Mouse (Mus musculus): ENCODE measurements at regions not wholly inside any gene's neighbourhood (a gene's known extent, or its start where the extent isn't known, plus 50 kb on each side); places are given as distances from the start of the nearest gene placed in this dataset.

DNA sequence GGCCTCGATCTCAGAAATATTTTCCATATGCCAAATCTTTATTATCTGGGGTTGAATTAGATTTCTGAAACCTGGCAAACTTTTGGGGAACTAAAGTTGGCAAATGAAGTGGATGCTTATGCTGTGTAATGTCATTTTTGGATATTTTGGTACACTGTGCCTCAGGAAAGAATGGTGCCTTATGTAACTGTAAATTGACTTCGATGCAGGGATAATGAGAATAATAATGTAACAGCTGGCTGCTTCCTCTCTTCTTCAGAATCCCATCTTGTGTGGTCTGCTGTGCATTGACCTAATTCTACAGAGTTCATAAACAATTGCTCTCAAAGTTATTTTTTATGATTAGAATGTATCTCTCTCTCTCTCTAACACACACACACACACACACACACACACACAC, 545.6 kb downstream of the Tfap2b start:
- WGBS = 76% methylated on average over 2 of the region's 2 CpGs
- H3K36me3 ChIP-seq (ENCODE audit: control insufficient read depth, insufficient read depth, low read length) = no peaks in the 10 kb centered on the region

DNA sequence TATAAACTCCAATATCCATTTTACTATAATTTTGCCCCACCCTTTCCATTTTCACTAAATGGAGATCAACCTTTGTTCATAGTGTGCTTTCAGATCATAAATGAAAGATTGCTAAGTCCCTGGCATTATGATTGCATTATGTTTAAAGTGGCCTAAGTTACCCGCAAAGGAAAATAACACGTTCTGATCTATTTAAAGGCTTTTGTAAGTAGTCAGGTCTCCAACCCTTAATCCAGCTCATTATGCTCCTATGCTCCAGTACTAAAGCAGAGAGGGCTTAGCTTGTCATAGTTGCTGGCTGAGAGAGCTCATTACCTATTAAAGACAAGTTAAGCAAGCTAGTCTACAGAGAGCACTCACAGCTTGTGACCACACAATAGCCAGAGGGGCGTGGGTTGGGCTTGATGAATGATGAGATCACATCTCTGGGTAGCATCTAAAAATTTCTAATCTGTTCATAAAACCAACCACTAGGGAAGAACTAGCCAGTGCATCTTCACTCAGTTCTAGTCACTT, 549.3 kb downstream of the Tfap2b start:
- Histone ChIP-seq H3K4me1 (replicated peaks; ENCODE audit: control insufficient read depth, insufficient read depth, low read length) (no peaks in the 10 kb centered on the region), H3K9me3 (ENCODE audit: control insufficient read depth, low read length) (no peaks in the 10 kb centered on the region), H3K4me2 (ENCODE audit: low read length) (no peak overlapping the region), H3K36me3 (ENCODE audit: control insufficient read depth, insufficient read depth, low read length) (no peaks in the 10 kb centered on the region), H3K9ac (ENCODE audit: low read length) (no peak overlapping the region), H3K4me3 (ENCODE audit: low read depth, low read length) (no peak overlapping the region), H3K27me3 (replicated peaks; ENCODE audit: control insufficient read depth, insufficient read depth, low read length) (no peaks in the 10 kb centered on the region), H3K27ac (ENCODE audit: low read depth) (no peak overlapping the region)
- ATAC-seq (replicated peaks; ENCODE audit: low FRiP score, low TSS enrichment, low read depth) (no peak), DNase-seq (ENCODE audit: low spot score) (no peak)
- 82% methylated on average over 3 of the region's 3 CpGs for WGBS

More for the DNA sequence above, 545.6 kb downstream of the Tfap2b start:
- ATAC-seq (replicated peaks; ENCODE audit: low FRiP score, low TSS enrichment, low read depth) (no peak), DNase-seq (ENCODE audit: low spot score) (no peak)
- Histone ChIP-seq H3K27ac (ENCODE audit: low read depth) (no peak overlapping the region), H3K9ac (ENCODE audit: low read length) (no peak overlapping the region), H3K4me3 (ENCODE audit: low read depth, low read length) (no peak overlapping the region), H3K9me3 (ENCODE audit: control insufficient read depth, low read length) (no peaks in the 10 kb centered on the region), H3K4me1 (replicated peaks; ENCODE audit: control insufficient read depth, insufficient read depth, low read length) (no peaks in the 10 kb centered on the region), H3K4me2 (ENCODE audit: low read length) (no peak overlapping the region), H3K27me3 (replicated peaks; ENCODE audit: control insufficient read depth, insufficient read depth, low read length) (no peaks in the 10 kb centered on the region)

DNA sequence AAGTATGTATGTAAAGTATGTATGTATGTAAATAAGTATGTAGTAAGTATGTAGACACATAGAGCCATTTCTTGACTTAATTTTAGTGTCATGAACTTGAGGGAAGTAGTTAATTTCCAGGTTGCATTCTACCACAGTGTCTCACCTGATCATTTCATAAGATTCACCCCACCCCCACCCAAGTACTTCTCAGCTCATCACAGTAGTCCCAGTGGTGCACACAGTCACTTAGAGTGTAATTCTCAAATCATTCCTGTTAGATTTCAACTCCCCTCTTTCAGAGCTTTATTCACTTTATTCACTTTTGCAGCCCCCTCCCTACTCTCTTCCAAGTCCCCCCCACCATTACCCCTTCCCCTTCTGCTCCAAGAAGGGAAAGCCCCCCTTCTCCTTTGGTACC, 558.2 kb downstream of the Tfap2b start:
- H3K4me1 ChIP-seq (replicated peaks; ENCODE audit: control insufficient read depth, insufficient read depth, low read length) = no peaks in the 10 kb centered on the region
- H3K9ac ChIP-seq (ENCODE audit: low read length) = no peak overlapping the region
- ATAC-seq (replicated peaks; ENCODE audit: low FRiP score, low TSS enrichment, low read depth) = no peak
- no peak overlapping the region for H3K4me3 ChIP-seq (ENCODE audit: low read depth, low read length)
- no peak for DNase-seq (ENCODE audit: low spot score)
- no peak overlapping the region for H3K27ac ChIP-seq (ENCODE audit: low read depth)
- H3K27me3 ChIP-seq (replicated peaks; ENCODE audit: control insufficient read depth, insufficient read depth, low read length) = no peaks in the 10 kb centered on the region
- no peaks in the 10 kb centered on the region for H3K36me3 ChIP-seq (ENCODE audit: control insufficient read depth, insufficient read depth, low read length)
- no peak overlapping the region for H3K4me2 ChIP-seq (ENCODE audit: low read length)
- no peaks in the 10 kb centered on the region for H3K9me3 ChIP-seq (ENCODE audit: control insufficient read depth, low read length)

- H3K27ac ChIP-seq (ENCODE audit: low read depth) = no peak overlapping the region
- H3K9me3 ChIP-seq (ENCODE audit: control insufficient read depth, low read length) = no peaks in the 10 kb centered on the region
- H3K4me1 ChIP-seq (replicated peaks; ENCODE audit: control insufficient read depth, insufficient read depth, low read length) = no peaks in the 10 kb centered on the region
- no peaks in the 10 kb centered on the region for H3K36me3 ChIP-seq (ENCODE audit: control insufficient read depth, insufficient read depth, low read length)
- no peak overlapping the region for H3K4me2 ChIP-seq (ENCODE audit: low read length)
- ATAC-seq (replicated peaks; ENCODE audit: low FRiP score, low TSS enrichment, low read depth) (no peak), DNase-seq (ENCODE audit: low spot score) (no peak)
- no peak overlapping the region for H3K9ac ChIP-seq (ENCODE audit: low read length)
- H3K27me3 ChIP-seq (replicated peaks; ENCODE audit: control insufficient read depth, insufficient read depth, low read length) = no peaks in the 10 kb centered on the region
- no peak overlapping the region for H3K4me3 ChIP-seq (ENCODE audit: low read depth, low read length)
Observed at GRCm38 (mm10) chr1:19772266-19772665, 563.6 kb downstream of the Tfap2b start.

DNA sequence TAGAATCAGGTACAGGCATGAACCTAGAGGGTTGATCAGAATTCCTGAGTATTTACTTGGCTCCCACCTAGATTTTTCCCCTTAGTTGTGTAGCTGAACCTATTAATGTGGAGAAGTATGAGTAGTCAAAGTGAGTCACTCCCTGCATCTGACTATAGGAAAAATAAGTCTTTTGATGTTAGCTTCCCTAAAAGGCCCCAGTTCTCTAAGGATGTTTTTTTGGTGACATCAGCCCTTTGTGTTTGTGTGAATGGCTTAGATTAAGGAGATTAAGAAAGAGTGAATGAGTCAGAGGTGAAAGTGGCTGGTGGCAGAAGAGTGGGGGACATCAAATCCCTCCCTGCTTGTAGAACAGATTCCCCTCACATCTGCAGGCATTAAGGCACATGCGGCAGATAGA, 565.8 kb downstream of the Tfap2b start:
- H3K27me3 ChIP-seq (replicated peaks; ENCODE audit: control insufficient read depth, insufficient read depth, low read length) = no peaks in the 10 kb centered on the region
- DNase-seq (ENCODE audit: low spot score) (no peak), ATAC-seq (replicated peaks; ENCODE audit: low FRiP score, low TSS enrichment, low read depth) (no peak)
- no peak overlapping the region for H3K9ac ChIP-seq (ENCODE audit: low read length)
- no peaks in the 10 kb centered on the region for H3K9me3 ChIP-seq (ENCODE audit: control insufficient read depth, low read length)
- no peaks in the 10 kb centered on the region for H3K36me3 ChIP-seq (ENCODE audit: control insufficient read depth, insufficient read depth, low read length)
- WGBS = 81% methylated on average over 1 of the region's 1 CpGs
- no peak overlapping the region for H3K4me2 ChIP-seq (ENCODE audit: low read length)
- no peak overlapping the region for H3K27ac ChIP-seq (ENCODE audit: low read depth)
- H3K4me3 ChIP-seq (ENCODE audit: low read depth, low read length) = no peak overlapping the region
- H3K4me1 ChIP-seq (replicated peaks; ENCODE audit: control insufficient read depth, insufficient read depth, low read length) = no peaks in the 10 kb centered on the region

GRCm38 (mm10) chr1:19777542-19777941, 568.8 kb downstream of the Tfap2b start:
- H3K9me3 ChIP-seq (ENCODE audit: control insufficient read depth, low read length) = no peaks in the 10 kb centered on the region
- no peak overlapping the region for H3K27ac ChIP-seq (ENCODE audit: low read depth)
- H3K9ac ChIP-seq (ENCODE audit: low read length) = no peak overlapping the region
- no peaks in the 10 kb centered on the region for H3K27me3 ChIP-seq (replicated peaks; ENCODE audit: control insufficient read depth, insufficient read depth, low read length)
- no peak overlapping the region for H3K4me2 ChIP-seq (ENCODE audit: low read length)
- 65% methylated on average over 1 of the region's 1 CpGs for WGBS
- H3K4me1 ChIP-seq (replicated peaks; ENCODE audit: control insufficient read depth, insufficient read depth, low read length) = no peaks in the 10 kb centered on the region
- DNase-seq (ENCODE audit: low spot score) (no peak), ATAC-seq (replicated peaks; ENCODE audit: low FRiP score, low TSS enrichment, low read depth) (no peak)
- H3K36me3 ChIP-seq (ENCODE audit: control insufficient read depth, insufficient read depth, low read length) = no peaks in the 10 kb centered on the region
- no peak overlapping the region for H3K4me3 ChIP-seq (ENCODE audit: low read depth, low read length)

DNA sequence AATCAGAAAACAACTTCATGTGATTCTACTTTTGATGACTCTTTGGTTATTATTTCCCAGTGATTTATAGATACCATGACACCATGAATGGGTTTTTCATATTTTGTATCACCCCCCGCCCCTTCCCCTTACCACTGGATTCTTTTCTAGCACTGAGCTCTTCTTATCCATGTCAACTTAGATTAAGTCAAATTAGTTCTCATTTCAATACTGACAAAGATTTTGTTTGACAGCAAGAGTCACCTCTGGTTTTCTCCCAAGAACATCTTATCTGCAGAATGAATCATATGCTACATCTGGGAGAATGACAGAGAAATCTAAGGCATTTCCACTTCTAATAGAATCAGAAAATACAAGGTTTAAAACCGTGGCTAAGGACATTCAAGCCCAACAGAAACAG, 578.3 kb downstream of the Tfap2b start:
- H3K9ac ChIP-seq (ENCODE audit: low read length) = no peak overlapping the region
- WGBS = 81% methylated on average over 2 of the region's 2 CpGs
- H3K4me1 ChIP-seq (replicated peaks; ENCODE audit: control insufficient read depth, insufficient read depth, low read length) = no peaks in the 10 kb centered on the region
- DNase-seq (ENCODE audit: low spot score) = no peak
- H3K27ac ChIP-seq (ENCODE audit: low read depth) = no peak overlapping the region
- H3K9me3 ChIP-seq (ENCODE audit: control insufficient read depth, low read length) = no peaks in the 10 kb centered on the region
- no peaks in the 10 kb centered on the region for H3K27me3 ChIP-seq (replicated peaks; ENCODE audit: control insufficient read depth, insufficient read depth, low read length)
- ATAC-seq (replicated peaks; ENCODE audit: low FRiP score, low TSS enrichment, low read depth) = no peak
- H3K36me3 ChIP-seq (ENCODE audit: control insufficient read depth, insufficient read depth, low read length) = no peaks in the 10 kb centered on the region
- no peak overlapping the region for H3K4me2 ChIP-seq (ENCODE audit: low read length)
- H3K4me3 ChIP-seq (ENCODE audit: low read depth, low read length) = no peak overlapping the region

GRCm38 (mm10) chr1:19794124-19794523, 585.4 kb downstream of the Tfap2b start:
- no peak overlapping the region for H3K4me3 ChIP-seq (ENCODE audit: low read depth, low read length)
- H3K4me1 ChIP-seq (replicated peaks; ENCODE audit: control insufficient read depth, insufficient read depth, low read length) = no peaks in the 10 kb centered on the region
- no peak overlapping the region for H3K27ac ChIP-seq (ENCODE audit: low read depth)
- DNase-seq (ENCODE audit: low spot score) (no peak), ATAC-seq (replicated peaks; ENCODE audit: low FRiP score, low TSS enrichment, low read depth) (no peak)
- no peaks in the 10 kb centered on the region for H3K27me3 ChIP-seq (replicated peaks; ENCODE audit: control insufficient read depth, insufficient read depth, low read length)
- WGBS = 69% methylated on average over 2 of the region's 2 CpGs
- no peak overlapping the region for H3K9ac ChIP-seq (ENCODE audit: low read length)
- H3K4me2 ChIP-seq (ENCODE audit: low read length) = no peak overlapping the region
- no peaks in the 10 kb centered on the region for H3K36me3 ChIP-seq (ENCODE audit: control insufficient read depth, insufficient read depth, low read length)
- H3K9me3 ChIP-seq (ENCODE audit: control insufficient read depth, low read length) = no peaks in the 10 kb centered on the region

GRCm38 (mm10) chr1:19825887-19826286, 617.2 kb downstream of the Tfap2b start:
- WGBS = 78% methylated on average over 3 of the region's 3 CpGs
- Histone ChIP-seq H3K27ac (ENCODE audit: low read depth) (no peak overlapping the region), H3K27me3 (replicated peaks; ENCODE audit: control insufficient read depth, insufficient read depth, low read length) (no peaks in the 10 kb centered on the region), H3K9me3 (ENCODE audit: control insufficient read depth, low read length) (no peaks in the 10 kb centered on the region), H3K9ac (ENCODE audit: low read length) (no peak overlapping the region), H3K4me1 (replicated peaks; ENCODE audit: control insufficient read depth, insufficient read depth, low read length) (no peaks in the 10 kb centered on the region), H3K4me3 (ENCODE audit: low read depth, low read length) (no peak overlapping the region), H3K36me3 (ENCODE audit: control insufficient read depth, insufficient read depth, low read length) (no peaks in the 10 kb centered on the region), H3K4me2 (ENCODE audit: low read length) (no peak overlapping the region)
- no peak for DNase-seq (ENCODE audit: low spot score)
- no peak for ATAC-seq (replicated peaks; ENCODE audit: low FRiP score, low TSS enrichment, low read depth)
